Mouse (Mus musculus) neural tube, embryonic 11.5 days (tissue): ENCODE results near the gene Ache. TPM values are rescaled to one million over a fixed set of nuclear protein-coding genes. Genes with fewer than 3 reads are reported as not detected.

Source experiments
- ATAC-seq: fragments of 200-750 bp; cut with Nextera tagmentation; 2 replicates; pipeline ENCODE4 v1.8.0; 2017; ENCODE audit warnings: moderate number of reproducible peaks, mild to moderate bottlenecking, moderate TSS enrichment, moderate library complexity; ENCODE audit not compliant: insufficient read depth, low FRiP score, low TSS enrichment
- DNase-seq: peaks from one replicate; pipeline ENCODE4 v3.0.0-alpha.2; 2015; ENCODE audit warnings: low spot score
- H3K27ac ChIP-seq: fragments of 300-500 bp; sonication (generic); 2 replicates; pipeline ENCODE4 v1.5.1; 2014; ENCODE audit warnings: low read depth, mild to moderate bottlenecking, low read length
- H3K27me3 ChIP-seq: fragments of 300-500 bp; sonication (generic); 2 replicates; pipeline ENCODE4 v1.6.1; 2014; ENCODE audit warnings: mild to moderate bottlenecking, low read length, mixed read lengths; ENCODE audit not compliant: control insufficient read depth, insufficient read depth
- H3K36me3 ChIP-seq: fragments of 300-500 bp; sonication (generic); 2 replicates; pipeline ENCODE4 v1.6.1; 2014; ENCODE audit warnings: mild to moderate bottlenecking, low read length, moderate library complexity, mixed read lengths; ENCODE audit not compliant: control insufficient read depth, insufficient read depth
- H3K4me1 ChIP-seq: fragments of 300-500 bp; sonication (generic); 2 replicates; pipeline ENCODE4 v1.6.1; 2014; ENCODE audit warnings: low read length, mixed read lengths; ENCODE audit not compliant: control insufficient read depth, insufficient read depth
- H3K4me2 ChIP-seq: fragments of 300-500 bp; sonication (generic); 2 replicates; pipeline ENCODE4 v1.6.1; 2014; ENCODE audit warnings: low read depth, mild to moderate bottlenecking, moderate library complexity
- H3K4me3 ChIP-seq: fragments of 300-500 bp; sonication (generic); 2 replicates; pipeline ENCODE4 v1.5.1; 2014; ENCODE audit warnings: low read depth, low read length
- H3K9ac ChIP-seq: fragments of 300-500 bp; sonication (generic); 2 replicates; pipeline ENCODE4 v1.6.1; 2014; ENCODE audit warnings: mild to moderate bottlenecking, low read length
- H3K9me3 ChIP-seq: fragments of 300-500 bp; sonication (generic); 2 replicates; pipeline ENCODE4 v1.6.1; 2016; ENCODE audit warnings: low read length; ENCODE audit not compliant: control insufficient read depth
- microRNA-seq: library from miRNA; unstranded; fragments of <30 nt; microRNA quantifications from one replicate; pipeline ENCODE4, GENCODE M21; 2016
- polyA plus RNA-seq: library from polyadenylated mRNA; unstranded; fragments of >200 nt; fragmentation: Nextera tagmentation; extraction: Ambion mirVana; gene quantifications from 2 replicates; pipeline ENCODE4 v1.2.1, GENCODE M21; 2014

Gene Ache
- polyA plus RNA-seq, 1 experiment from 2014 or later = 14.7 TPM

GRCm38 (mm10) chr5:137343869-137344268 is 56.5 kb downstream of the Ache start:
- no peak overlapping the region for H3K9ac ChIP-seq
- peaks cover 11% of the 10 kb centered on the region for H3K4me1 ChIP-seq
- no peak overlapping the region for H3K4me2 ChIP-seq
- ATAC-seq (no peak), DNase-seq (no peak)
- no peak overlapping the region for H3K27ac ChIP-seq
- no peaks in the 10 kb centered on the region for H3K9me3 ChIP-seq
- no peaks in the 10 kb centered on the region for H3K36me3 ChIP-seq
- H3K4me3 ChIP-seq = no peak overlapping the region
- H3K27me3 ChIP-seq = no peaks in the 10 kb centered on the region

Small RNA genes lying within 50 kb of the gene (microRNA-seq; reads per million reads assigned to microRNA genes)
- 1.0 reads per million for gene Mir7036
- not detected for gene Mir8116

Other genes starting within 250 kb of the Ache start
- 166 and 168 TPM in 2 replicates for gene Ap1s1, start 241.4 kb upstream of the Ache start, polyA plus RNA-seq
- not detected in 2 replicates for gene Serpine1, start 215.3 kb upstream of the Ache start, polyA plus RNA-seq
- 4.9 and 5.6 TPM in 2 replicates for gene Trim56, start 171.3 kb upstream of the Ache start, polyA plus RNA-seq
- not detected in 2 replicates for gene Muc3, start 138.2 kb upstream of the Ache start, polyA plus RNA-seq
- 0.12 TPM in 2 replicates for gene Muc3a, start 75.1 kb upstream of the Ache start, polyA plus RNA-seq
- gene Ufsp1, start 7.1 kb downstream of the Ache start, polyA plus RNA-seq = 9.3 and 10.9 TPM in 2 replicates
- 151 and 166 TPM in 2 replicates for gene Srrt, start 20.2 kb downstream of the Ache start, polyA plus RNA-seq
- 38.1 and 40.3 TPM in 2 replicates for gene Trip6, start 26.9 kb downstream of the Ache start, polyA plus RNA-seq
- gene Slc12a9, start 46.1 kb downstream of the Ache start, polyA plus RNA-seq = 7.9 and 9.0 TPM in 2 replicates
- 33.5 and 33.6 TPM in 2 replicates for gene Ephb4, start 62.6 kb downstream of the Ache start, polyA plus RNA-seq
- 0.05 TPM in 1 of 2 replicates, not detected in the other for gene Zan, start 189.5 kb downstream of the Ache start, polyA plus RNA-seq
- 53.9 and 57.9 TPM in 2 replicates for gene Pop7, start 215.0 kb downstream of the Ache start, polyA plus RNA-seq
- gene Gigyf1, start 231.0 kb downstream of the Ache start, polyA plus RNA-seq = 9.5 and 10.6 TPM in 2 replicates
- gene Epo, start 245.7 kb downstream of the Ache start, polyA plus RNA-seq = 0.34 and 0.51 TPM in 2 replicates
- 449 and 479 TPM in 2 replicates for gene Gnb2, start 246.0 kb downstream of the Ache start, polyA plus RNA-seq